Mouse (Mus musculus) adrenal gland, postnatal 10 days (tissue): ENCODE measurements around the gene 4931414P19Rik. TPM values are rescaled to one million over a fixed set of nuclear protein-coding genes. Genes with fewer than 3 reads are reported as not detected.
A peak's percentile ranks its signal among the peaks of the same experiment; 100 is the strongest.
"Not testable (repeated sequence)": the region's sequence is repeated elsewhere in the genome, so short reads cannot be mapped to it uniquely, and the experiment has no call there.

Experiments
- DNase-seq: peaks from one replicate; pipeline ENCODE4 v3.0.0; 2021; ENCODE audit warnings: mixed read lengths
- total RNA-seq, 2 experiments: library from RNA; stranded (reverse); gene quantifications; 2 replicates each; pipeline ENCODE4 v1.2.3; 2021

Gene 4931414P19Rik
- total RNA-seq, 2 experiments from 2014 or later: 4.9 to 6.9 TPM

GRCm38 (mm10) chr14:54628103-54628502, 22.3 kb upstream of the 4931414P19Rik start:
- no peak for DNase-seq

- no peak for DNase-seq
Observed at GRCm38 (mm10) chr14:54624976-54625375, 19.2 kb upstream of the 4931414P19Rik start.

- DNase-seq: no peak
Observed at GRCm38 (mm10) chr14:54623334-54623733, 17.5 kb upstream of the 4931414P19Rik start.

GRCm38 (mm10) chr14:54621133-54621532, 15.3 kb upstream of the 4931414P19Rik start, which contains the start of gene Psmb11:
Gene Psmb11 (plus strand): TSS chr14:54621433.
- no peak for DNase-seq

GRCm38 (mm10) chr14:54617897-54618365, 12.1 kb upstream of the 4931414P19Rik start, which contains the start of gene Psmb5:
Gene Psmb5 (minus strand): TSS chr14:54618022.
- peak; percentile 87 for DNase-seq

GRCm38 (mm10) chr14:54617152-54617896, 11.5 kb upstream of the 4931414P19Rik start:
- DNase-seq: no peak

GRCm38 (mm10) chr14:54616226-54616825, 10.5 kb upstream of the 4931414P19Rik start:
- DNase-seq: no peak

- DNase-seq: not testable (repeated sequence)
Observed at GRCm38 (mm10) chr14:54614130-54614529, 8.3 kb upstream of the 4931414P19Rik start.

- DNase-seq: no peak
Observed at GRCm38 (mm10) chr14:54610648-54611047, 4.9 kb upstream of the 4931414P19Rik start.

GRCm38 (mm10) chr14:54609962-54610361, 4.2 kb upstream of the 4931414P19Rik start:
- peak; percentile 48 for DNase-seq

GRCm38 (mm10) chr14:54609245-54609644, 3.5 kb upstream of the 4931414P19Rik start:
- no peak for DNase-seq

GRCm38 (mm10) chr14:54607226-54607625, 1.4 kb upstream of the 4931414P19Rik start:
- DNase-seq: no peak

- no peak for DNase-seq
Observed at GRCm38 (mm10) chr14:54603686-54604085, 2.1 kb downstream of the 4931414P19Rik start.

GRCm38 (mm10) chr14:54603038-54603654, 2.6 kb downstream of the 4931414P19Rik start:
- DNase-seq: peak; percentile 97

GRCm38 (mm10) chr14:54602613-54603012, 3.2 kb downstream of the 4931414P19Rik start:
- peak; percentile 40 for DNase-seq

GRCm38 (mm10) chr14:54601601-54602000, 4.2 kb downstream of the 4931414P19Rik start:
- DNase-seq: no peak

- DNase-seq: no peak
Observed at GRCm38 (mm10) chr14:54597084-54597483, 8.7 kb downstream of the 4931414P19Rik start.

- DNase-seq: no peak
Observed at GRCm38 (mm10) chr14:54594631-54595414, 11.0 kb downstream of the 4931414P19Rik start.

- no peak for DNase-seq
Observed at GRCm38 (mm10) chr14:54594055-54594454, 11.7 kb downstream of the 4931414P19Rik start.

GRCm38 (mm10) chr14:54592319-54592934, 13.4 kb downstream of the 4931414P19Rik start:
- peak; percentile 78 for DNase-seq

GRCm38 (mm10) chr14:54591056-54591455, 14.7 kb downstream of the 4931414P19Rik start:
- no peak for DNase-seq
